Mouse (Mus musculus) liver, postnatal 0 days (tissue): ENCODE measurements at regions not wholly inside any gene's neighbourhood (a gene's known extent, or its start where the extent isn't known, plus 50 kb on each side); places are given as distances from the start of the nearest gene placed in this dataset.
A peak's percentile ranks its signal among the peaks of the same experiment; 100 is the strongest.

Source experiments
- ATAC-seq: fragments of 200-750 bp; cut with Nextera tagmentation; 2 replicates; pipeline ENCODE4 v1.8.0; 2017; ENCODE audit warnings: mild to moderate bottlenecking, moderate library complexity
- DNase-seq: peaks from one replicate; pipeline ENCODE4 v3.0.0-alpha.2; 2016
- H3K27ac ChIP-seq: fragments of 300-500 bp; sonication (generic); 2 replicates; pipeline ENCODE4 v1.5.1; 2014; ENCODE audit warnings: antibody characterized with exemption, moderate library complexity, mild to moderate bottlenecking, low read depth
- H3K27me3 ChIP-seq: fragments of 300-500 bp; sonication (generic); 2 replicates; pipeline ENCODE4 v1.6.1; 2014; ENCODE audit warnings: low read length, control low read depth, mixed read lengths; ENCODE audit not compliant: insufficient read depth
- H3K36me3 ChIP-seq: fragments of 300-500 bp; sonication (generic); replicated peaks from 2 replicates; pipeline ENCODE4 v1.6.1; 2014; ENCODE audit warnings: mild to moderate bottlenecking, control low read depth, low read length, moderate library complexity, mixed read lengths; ENCODE audit not compliant: insufficient read depth
- H3K4me1 ChIP-seq: fragments of 300-500 bp; sonication (generic); 2 replicates; pipeline ENCODE4 v1.6.1; 2014; ENCODE audit warnings: antibody characterized with exemption, mild to moderate bottlenecking, control low read depth; ENCODE audit not compliant: insufficient read depth
- H3K4me2 ChIP-seq: fragments of 300-500 bp; sonication (generic); 2 replicates; pipeline ENCODE4 v1.6.1; 2014; ENCODE audit warnings: low read depth, mild to moderate bottlenecking, low read length, moderate library complexity, mixed read lengths
- H3K4me3 ChIP-seq: fragments of 300-500 bp; sonication (generic); 2 replicates; pipeline ENCODE4 v1.5.1; 2014; ENCODE audit warnings: low read depth, low read length
- H3K9ac ChIP-seq: fragments of 300-500 bp; sonication (generic); replicated peaks from 2 replicates; pipeline ENCODE4 v1.6.1; 2014; ENCODE audit warnings: mild to moderate bottlenecking, moderate library complexity
- H3K9me3 ChIP-seq: fragments of 300-500 bp; sonication (generic); 2 replicates; pipeline ENCODE4 v1.6.1; 2016; ENCODE audit warnings: mild to moderate bottlenecking, control low read depth, low read length, mixed read lengths
- CTCF ChIP-seq: sonication (generic); IDR thresholded peaks from 2 replicates; pipeline ENCODE4 v1.5.1; 2016; ENCODE audit warnings: antibody characterized with exemption, low read depth
- EP300 ChIP-seq: IDR thresholded peaks from 2 replicates; pipeline ENCODE4 v1.6.1; 2016; ENCODE audit warnings: antibody characterized with exemption, low read depth, mild to moderate bottlenecking
- WGBS: fragments of 180-500 bp; shearing (Covaris S2); extraction: QIAGEN DNeasy Blood & Tissue Kit; methylation state at CpG from one replicate; pipeline ENCODE4 v1.1.7; 2014; ENCODE audit not compliant: insufficient replicate concordance; 5-methylcytosine and 5-hydroxymethylcytosine counted together

DNA sequence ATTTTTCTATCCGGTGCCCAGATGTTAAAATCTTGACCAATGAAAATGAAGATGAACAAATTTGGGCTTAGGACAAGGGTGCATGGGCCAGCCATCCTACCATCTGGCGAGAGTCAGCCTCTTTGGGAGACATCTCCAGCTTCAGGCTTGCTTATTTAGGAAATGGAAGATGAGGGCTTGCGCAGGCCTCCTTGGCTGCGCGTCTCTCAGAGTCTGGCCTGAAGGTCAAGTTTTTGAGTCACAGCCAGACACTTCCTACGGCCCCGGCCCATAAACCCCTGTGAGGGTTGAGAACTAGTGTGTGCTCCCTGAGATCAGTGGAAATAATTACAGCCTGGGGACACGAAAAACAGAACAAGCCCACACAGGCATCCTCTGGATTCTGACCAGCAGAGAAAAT lies 300.7 kb upstream of the Arglu1 start:
- peaks cover 2% of the 10 kb centered on the region; the same call in 1 of the 2 replicates for H3K4me1 ChIP-seq
- ATAC-seq = no peak
- no peak overlapping the region for H3K4me3 ChIP-seq
- no peak for TF ChIP-seq CTCF
- TF ChIP-seq EP300 = no peak
- H3K27me3 ChIP-seq = no peaks in the 10 kb centered on the region
- no peak overlapping the region for H3K9ac ChIP-seq
- DNase-seq = no peak
- no peak overlapping the region for H3K4me2 ChIP-seq
- no peaks in the 10 kb centered on the region for H3K36me3 ChIP-seq
- H3K27ac ChIP-seq = no peak overlapping the region
- no peaks in the 10 kb centered on the region for H3K9me3 ChIP-seq
- 62% methylated on average over 8 of the region's 8 CpGs for WGBS

DNA sequence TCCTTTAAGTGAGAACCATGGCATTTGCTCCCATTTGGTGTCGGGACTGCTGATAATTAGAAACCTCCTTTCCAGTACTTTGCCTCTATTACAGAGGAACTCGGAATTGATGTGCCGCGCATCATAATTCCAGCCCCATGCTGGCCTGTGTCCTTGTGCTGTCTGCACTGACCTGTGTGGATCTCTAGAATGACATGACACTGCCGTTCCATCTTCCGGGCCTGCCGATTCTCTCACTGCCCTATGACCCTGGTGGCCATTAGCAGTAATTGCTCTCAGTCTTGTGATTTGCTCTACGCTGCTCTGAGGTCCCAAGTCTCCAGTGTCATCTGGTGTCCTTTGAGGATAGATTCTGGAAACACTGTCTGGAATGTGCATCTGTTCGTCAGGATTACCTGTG lies 295.7 kb upstream of the Arglu1 start:
- WGBS = 74% methylated on average over 9 of the region's 9 CpGs
- H3K4me3 ChIP-seq = no peak overlapping the region
- H3K36me3 ChIP-seq = no peaks in the 10 kb centered on the region
- no peak overlapping the region for H3K4me2 ChIP-seq
- H3K4me1 ChIP-seq = 0 out of 2 replicates have a peak, but pooled peaks cover 2% of the 10 kb centered on the region
- ATAC-seq (no peak), DNase-seq (no peak)
- no peaks in the 10 kb centered on the region for H3K27me3 ChIP-seq
- TF ChIP-seq CTCF (peak; percentile 29), EP300 (no peak)
- H3K9ac ChIP-seq = no peak overlapping the region
- no peaks in the 10 kb centered on the region for H3K9me3 ChIP-seq
- no peak overlapping the region for H3K27ac ChIP-seq

DNA sequence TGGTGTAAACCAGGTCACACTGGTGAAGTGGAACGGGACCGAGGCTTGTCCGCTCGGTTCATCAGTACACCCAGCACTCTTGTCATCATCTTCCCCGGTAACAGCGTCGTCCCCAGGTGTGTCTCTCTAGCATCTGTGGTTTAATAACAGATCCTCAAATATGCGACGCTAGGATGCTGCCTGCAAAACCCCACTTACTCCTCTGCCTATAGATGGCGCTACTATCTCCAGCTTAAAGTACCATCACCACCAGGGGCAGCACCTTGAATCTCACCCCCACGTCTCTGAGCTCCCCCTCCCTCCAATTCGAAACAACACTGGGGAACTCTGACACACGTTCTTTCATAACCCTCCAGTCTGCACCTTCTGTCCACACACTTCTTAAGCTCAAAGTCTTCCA lies 295.1 kb upstream of the Arglu1 start:
- no peak for ATAC-seq
- H3K4me3 ChIP-seq = no peak overlapping the region
- no peaks in the 10 kb centered on the region for H3K27me3 ChIP-seq
- H3K9me3 ChIP-seq = no peaks in the 10 kb centered on the region
- H3K9ac ChIP-seq = no peak overlapping the region
- no peak for DNase-seq
- 0 out of 2 replicates have a peak, but pooled peaks cover 2% of the 10 kb centered on the region for H3K4me1 ChIP-seq
- H3K36me3 ChIP-seq = no peaks in the 10 kb centered on the region
- TF ChIP-seq EP300 (no peak), CTCF (peak; percentile 61)
- H3K4me2 ChIP-seq = peak overlapping the region; percentile 14; the same call in 1 of the 2 replicates
- 49% methylated on average over 13 of the region's 13 CpGs for WGBS
- no peak overlapping the region for H3K27ac ChIP-seq

DNA sequence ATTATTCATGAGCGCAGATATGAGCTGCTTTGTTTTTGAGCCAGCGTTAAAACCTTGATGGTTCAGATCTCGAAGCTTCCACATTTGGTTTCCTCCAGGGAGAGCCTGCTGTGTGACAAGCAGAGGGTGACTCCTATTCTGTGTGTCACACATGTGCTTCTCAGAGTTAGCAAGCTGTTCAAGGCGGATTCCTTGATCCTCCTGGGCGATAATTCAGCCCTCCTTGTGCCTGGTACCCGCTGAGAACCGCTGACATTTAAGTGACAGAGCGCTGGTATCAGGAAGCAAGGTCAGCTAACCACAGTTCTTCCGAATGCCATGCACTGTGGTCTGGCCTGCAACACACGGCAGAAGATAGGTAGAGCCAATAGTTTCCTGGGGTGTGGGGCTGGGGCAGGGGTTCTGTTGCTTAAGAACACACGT lies 294.5 kb upstream of the Arglu1 start:
- no peaks in the 10 kb centered on the region for H3K9me3 ChIP-seq
- ATAC-seq (no peak; the same call in 1 of the 2 replicates), DNase-seq (no peak)
- H3K9ac ChIP-seq = no peak overlapping the region
- no peaks in the 10 kb centered on the region for H3K36me3 ChIP-seq
- H3K4me1 ChIP-seq = 0 out of 2 replicates have a peak, but pooled peaks cover 2% of the 10 kb centered on the region
- WGBS = 18% methylated on average over 11 of the region's 11 CpGs
- TF ChIP-seq EP300 = no peak
- TF ChIP-seq CTCF = no peak
- no peak overlapping the region for H3K27ac ChIP-seq
- H3K4me3 ChIP-seq = no peak overlapping the region
- 0 out of 2 replicates have a peak overlapping the region, but pooled peaks have one; percentile 14 for H3K4me2 ChIP-seq
- no peaks in the 10 kb centered on the region for H3K27me3 ChIP-seq

DNA sequence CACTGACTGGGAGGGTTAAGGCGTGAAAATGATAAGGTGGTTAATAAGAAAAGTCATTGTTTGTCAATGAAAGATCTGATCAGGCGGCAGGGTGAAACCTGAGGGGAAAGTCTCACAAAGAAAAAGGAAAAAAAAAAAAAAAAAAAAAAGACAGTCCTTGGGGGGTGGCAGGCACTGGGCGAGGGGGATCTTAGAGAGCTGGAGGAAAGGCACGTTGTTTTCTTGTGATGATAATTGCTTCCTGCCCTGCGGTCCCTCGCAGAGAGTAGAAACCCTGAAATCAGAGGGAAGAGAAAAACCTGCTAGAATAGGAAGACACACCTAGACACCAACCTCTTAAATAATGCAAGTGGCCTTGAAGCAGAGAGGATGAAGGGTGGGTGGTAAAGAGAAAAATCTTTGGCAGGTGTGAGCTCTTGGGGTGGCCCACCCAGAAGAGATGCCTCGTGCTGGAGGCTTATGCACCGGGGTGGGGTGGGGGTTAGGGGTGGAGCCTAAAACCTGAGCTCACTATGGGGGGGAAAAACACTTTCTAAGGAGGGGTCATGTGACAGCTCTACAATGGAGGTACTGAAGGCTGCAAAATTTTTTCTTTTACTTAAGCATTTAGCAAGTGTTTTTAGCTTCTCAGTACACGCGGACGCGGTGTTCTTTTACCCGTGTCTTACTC lies 294.0 kb upstream of the Arglu1 start:
- 14% methylated on average over 13 of the region's 13 CpGs for WGBS
- no peak overlapping the region for H3K9ac ChIP-seq

DNA sequence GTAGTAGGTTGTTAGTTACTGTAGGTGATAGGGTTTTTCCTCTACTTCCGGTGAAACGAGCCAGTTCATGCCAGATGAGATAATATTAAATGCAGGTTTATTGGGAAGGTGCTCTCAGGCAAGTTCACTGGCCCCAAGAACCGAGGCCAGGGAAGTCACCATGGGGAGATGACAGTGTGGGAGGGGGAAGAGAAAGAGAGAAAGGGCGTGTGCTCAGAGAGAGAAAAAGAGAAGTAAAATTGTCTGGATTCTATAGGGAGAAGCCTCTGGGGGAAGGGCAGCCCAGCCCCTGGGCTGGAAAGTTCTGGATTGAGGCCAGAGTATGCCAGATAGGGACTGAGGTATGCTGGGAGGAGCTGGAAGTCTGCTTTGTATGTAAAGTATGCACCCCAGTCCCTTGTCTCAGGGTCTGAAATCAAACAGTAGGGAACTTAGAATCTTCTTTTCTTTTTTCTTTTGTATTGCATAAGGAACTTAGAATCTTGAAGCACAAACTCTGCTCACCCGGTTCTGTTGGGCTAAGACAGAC lies 292.9 kb upstream of the Arglu1 start:
- no peaks in the 10 kb centered on the region for H3K9me3 ChIP-seq
- H3K9ac ChIP-seq = no peak overlapping the region
- no peak overlapping the region for H3K4me3 ChIP-seq
- H3K4me2 ChIP-seq = no peak overlapping the region
- ATAC-seq (no peak), DNase-seq (no peak)
- H3K4me1 ChIP-seq = 0 out of 2 replicates have a peak, but pooled peaks cover 2% of the 10 kb centered on the region
- H3K27ac ChIP-seq = no peak overlapping the region
- TF ChIP-seq CTCF = no peak
- no peaks in the 10 kb centered on the region for H3K36me3 ChIP-seq
- WGBS = 32% methylated on average over 5 of the region's 5 CpGs
- H3K27me3 ChIP-seq = no peaks in the 10 kb centered on the region

More for the DNA sequence above, 294.0 kb upstream of the Arglu1 start:
- DNase-seq (no peak), ATAC-seq (no peak)
- 0 out of 2 replicates have a peak, but pooled peaks cover 2% of the 10 kb centered on the region for H3K4me1 ChIP-seq
- H3K27me3 ChIP-seq = no peaks in the 10 kb centered on the region
- H3K4me2 ChIP-seq = 0 out of 2 replicates have a peak overlapping the region, but pooled peaks have one; percentile 14
- H3K9me3 ChIP-seq = no peaks in the 10 kb centered on the region
- TF ChIP-seq EP300 (no peak), CTCF (no peak)
- H3K27ac ChIP-seq = no peak overlapping the region
- H3K4me3 ChIP-seq = no peak overlapping the region
- no peaks in the 10 kb centered on the region for H3K36me3 ChIP-seq
